Mouse (Mus musculus): ENCODE measurements around the gene Gm14226.

DNA sequence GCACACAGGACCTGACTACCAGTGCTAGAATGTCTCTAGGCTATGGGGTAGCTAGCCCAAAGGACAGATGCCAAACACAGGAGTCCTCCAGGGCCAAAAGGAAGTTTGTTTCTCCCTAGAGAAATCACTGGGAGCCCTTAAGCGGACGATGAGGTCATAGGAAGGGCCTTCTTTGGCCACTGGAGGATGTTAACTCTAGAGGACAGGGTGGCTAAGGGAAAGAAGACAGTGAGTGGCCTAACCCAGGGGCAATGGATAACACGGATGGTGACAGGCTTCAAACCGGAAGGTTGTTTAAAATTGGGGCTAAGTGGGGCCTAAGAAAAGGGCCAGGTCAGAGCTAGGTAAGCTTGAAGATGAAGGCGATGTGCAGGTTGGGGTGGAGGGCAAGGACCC, 32.0 kb downstream of the Gm14226 start:
- TF ChIP-seq CTCF (IDR thresholded peaks at IDR 0.05) (no peak), EP300 (IDR thresholded peaks at IDR 0.05) (no peak; the same call in 1 of the 2 replicates)
